Mouse (Mus musculus): ENCODE results near the gene Eps15.

DNA sequence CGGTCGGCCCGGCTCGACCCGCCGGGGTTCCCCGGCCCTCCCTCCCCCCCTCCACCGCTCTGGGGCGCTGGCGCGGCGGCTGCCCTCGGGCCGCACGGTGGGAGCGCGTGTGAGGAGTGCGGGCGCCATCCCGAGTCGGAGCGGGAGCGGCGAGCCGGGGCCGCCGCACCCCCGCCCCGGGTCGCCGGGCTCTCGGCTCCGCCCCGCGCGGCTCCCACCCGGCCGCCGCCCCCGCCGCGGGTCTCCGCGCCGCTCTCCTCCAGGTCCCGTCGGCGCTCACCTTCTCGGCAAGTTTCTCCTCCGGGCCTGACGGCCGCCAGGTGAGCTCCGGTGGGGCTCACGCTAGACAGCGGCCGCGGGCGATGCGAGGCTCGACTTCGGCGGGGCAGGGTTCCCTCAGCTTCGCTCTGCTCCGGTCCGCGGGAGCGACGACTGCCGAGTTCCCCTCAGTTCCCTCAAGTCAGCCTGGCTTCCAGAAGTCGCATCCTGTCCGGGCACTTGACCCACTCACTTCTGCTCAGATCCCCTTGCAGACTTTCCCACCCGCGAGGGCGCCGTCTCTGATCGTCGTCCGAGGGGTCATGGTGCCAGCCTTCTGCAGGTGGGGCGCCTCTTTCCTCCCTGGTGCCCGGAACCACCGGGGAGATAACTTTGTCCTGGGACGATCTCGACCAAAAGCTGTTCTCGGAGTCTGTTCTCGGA, 542 bp downstream of the Eps15 start:
- TF ChIP-seq POLR2A (IDR thresholded peaks at IDR 0.05; ENCODE audit: extremely low read depth, insufficient read depth, low read length) (no peak), CTCF (IDR thresholded peaks at IDR 0.05; ENCODE audit: extremely low read depth, insufficient read depth, low read length) (no peak)
